Mouse (Mus musculus): ENCODE results near the gene Alkbh6.

Alkbh6 gene

DNA sequence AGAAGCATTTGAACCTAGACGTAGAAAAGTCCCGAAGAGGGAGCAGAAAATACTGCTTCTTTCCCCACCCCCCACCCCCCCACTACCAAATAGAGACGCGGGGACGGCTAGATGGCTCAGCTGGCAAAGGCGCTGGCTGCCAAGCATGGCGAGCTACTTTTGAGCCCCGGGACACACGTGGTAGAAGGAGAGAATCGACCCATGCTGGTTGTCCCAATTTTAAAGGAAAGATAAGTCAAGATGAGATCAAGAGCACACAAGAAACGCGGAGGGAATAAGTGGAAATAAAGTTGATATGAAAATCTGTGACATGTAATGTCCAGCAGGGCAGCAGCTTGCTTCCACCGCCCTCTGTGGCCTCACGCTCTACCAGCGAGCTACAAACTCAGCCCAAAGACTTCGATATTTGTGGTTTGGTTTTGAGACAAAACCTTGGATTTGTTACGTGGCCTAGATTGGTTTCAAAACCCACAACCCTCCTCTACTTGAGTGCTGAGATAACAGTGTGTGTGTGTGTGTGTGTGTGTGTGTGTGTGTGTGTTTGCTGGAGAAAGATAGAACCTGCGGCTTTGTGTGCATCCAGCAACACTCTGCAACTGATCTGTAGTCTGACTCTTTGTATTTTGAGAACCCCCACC is 24.2 kb downstream of the Alkbh6 start:
- no peak for DNase-seq

- DNase-seq: peak; percentile 55
Observed at GRCm38 (mm10) chr7:30333436-30333835, 24.9 kb downstream of the Alkbh6 start.

GRCm38 (mm10) chr7:30334563-30334962 is 26.0 kb downstream of the Alkbh6 start:
- no peak for DNase-seq

DNA sequence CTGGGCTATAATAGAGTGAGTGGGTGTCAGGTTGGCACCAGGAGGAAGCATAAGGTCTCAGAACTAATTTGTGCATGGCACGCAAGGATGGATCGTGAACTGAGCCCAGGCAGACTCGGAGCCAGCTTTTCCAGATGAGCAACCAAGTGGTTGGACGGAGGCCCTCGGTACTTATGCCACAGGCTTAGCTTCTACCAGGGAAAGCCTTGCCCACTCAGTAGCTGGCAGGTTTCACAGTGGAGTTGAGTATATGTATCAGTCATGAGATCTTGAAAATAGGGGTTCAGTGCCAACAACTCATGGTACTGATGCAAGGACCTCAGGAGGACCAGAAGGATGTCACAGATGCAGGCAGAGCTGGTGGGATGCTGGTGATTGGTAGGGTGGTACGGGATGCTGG is 27.2 kb downstream of the Alkbh6 start:
- DNase-seq: no peak

GRCm38 (mm10) chr7:30336384-30336783 is 27.9 kb downstream of the Alkbh6 start:
- DNase-seq: peak; percentile 77

DNA sequence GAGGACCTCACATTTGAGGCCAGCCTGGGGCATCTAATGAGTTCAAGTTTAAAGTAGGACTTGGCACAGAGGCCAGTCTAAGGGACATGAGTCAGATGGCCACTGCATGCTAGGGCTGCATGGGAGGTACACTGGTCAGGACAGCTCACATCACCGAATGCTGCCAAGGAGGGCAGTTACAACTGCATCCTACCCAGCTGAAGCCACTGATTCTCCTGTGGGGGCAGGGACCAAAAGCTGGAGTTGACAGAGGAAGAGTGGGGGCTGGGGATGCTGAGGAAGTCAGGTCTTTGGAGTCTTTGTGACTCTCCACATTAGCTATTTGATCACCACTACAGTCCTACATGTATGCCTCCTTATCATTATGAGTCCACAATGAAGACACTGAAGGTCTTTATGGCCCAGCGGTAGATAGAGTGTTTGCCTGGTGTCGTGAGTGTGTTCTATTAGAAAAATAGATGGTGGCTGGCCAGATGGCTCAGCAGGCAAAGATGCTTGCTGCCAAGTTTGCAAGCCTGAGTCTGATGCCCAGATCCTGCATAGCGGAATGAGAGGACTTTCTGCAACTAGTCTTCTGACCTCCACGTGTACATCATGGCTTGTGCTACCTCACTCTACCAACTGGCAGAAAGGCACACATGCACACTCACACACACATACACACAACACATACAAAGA is 31.1 kb downstream of the Alkbh6 start:
- no peak for DNase-seq

DNA sequence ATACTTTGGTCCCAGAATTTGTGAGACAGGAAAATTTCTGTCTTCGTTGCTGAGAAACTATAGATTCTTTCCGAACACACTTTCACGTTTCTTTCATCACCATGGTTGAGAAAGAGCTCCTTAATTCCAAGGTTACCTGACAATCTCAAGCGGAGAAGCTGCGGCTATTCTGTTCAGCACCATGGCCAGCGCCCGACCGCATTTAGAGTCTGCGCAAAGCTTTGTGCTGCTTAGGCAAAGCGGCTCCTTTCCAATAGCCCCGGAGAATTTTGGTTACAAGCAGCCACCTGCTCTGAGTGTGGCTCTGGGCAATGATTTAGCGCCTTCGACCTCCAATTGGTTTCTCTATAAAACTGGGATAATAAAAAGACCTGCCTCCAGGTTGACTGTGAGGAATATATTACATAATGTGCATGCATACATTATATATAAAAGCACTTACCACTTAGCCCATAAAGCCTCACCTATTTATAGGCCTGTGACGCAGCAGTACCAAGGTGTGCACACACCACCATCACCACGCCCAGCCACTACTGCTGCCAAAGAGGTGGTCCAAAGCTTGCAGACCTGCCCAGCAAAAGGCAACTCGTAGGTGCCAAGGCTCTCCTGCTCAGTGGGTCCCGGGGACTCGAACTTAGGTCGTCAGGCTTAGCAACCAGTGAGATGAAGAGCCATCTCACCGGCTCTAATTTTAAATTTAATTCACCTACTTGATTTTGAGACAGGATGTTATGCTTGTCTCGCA is 38.3 kb downstream of the Alkbh6 start:
- peak; percentile 75 for DNase-seq

- peak; percentile 71 for DNase-seq
Observed at GRCm38 (mm10) chr7:30347828-30348227, 39.3 kb downstream of the Alkbh6 start.

DNA sequence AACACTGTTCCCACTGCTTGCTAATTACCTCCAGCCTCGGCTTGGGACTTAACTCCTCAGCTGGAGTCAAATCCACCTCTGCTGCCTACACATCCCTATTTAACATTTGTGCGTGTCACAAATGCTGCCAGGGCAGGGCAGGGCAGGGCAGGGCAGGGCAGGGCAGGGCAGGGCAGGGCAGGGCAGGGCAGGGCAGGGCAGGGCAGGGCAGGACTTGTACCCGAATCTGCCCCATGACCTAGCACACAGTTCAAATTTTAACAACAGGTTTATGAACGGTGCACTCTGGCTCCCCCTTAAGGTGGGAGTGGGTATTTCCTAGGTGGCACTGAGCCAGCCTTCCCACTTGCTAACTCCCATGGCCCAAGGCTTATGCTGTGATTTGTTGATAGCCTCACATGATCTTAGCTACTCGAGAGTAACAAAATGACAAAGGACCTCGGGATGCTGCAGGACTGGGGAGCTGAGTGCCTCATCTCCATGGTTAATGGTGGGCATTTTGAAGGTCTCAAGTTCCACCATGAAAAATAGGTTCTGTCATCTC is 44.8 kb downstream of the Alkbh6 start:
- DNase-seq: peak; percentile 71

GRCm38 (mm10) chr7:30354059-30354458 is 45.5 kb downstream of the Alkbh6 start:
- DNase-seq: no peak

DNA sequence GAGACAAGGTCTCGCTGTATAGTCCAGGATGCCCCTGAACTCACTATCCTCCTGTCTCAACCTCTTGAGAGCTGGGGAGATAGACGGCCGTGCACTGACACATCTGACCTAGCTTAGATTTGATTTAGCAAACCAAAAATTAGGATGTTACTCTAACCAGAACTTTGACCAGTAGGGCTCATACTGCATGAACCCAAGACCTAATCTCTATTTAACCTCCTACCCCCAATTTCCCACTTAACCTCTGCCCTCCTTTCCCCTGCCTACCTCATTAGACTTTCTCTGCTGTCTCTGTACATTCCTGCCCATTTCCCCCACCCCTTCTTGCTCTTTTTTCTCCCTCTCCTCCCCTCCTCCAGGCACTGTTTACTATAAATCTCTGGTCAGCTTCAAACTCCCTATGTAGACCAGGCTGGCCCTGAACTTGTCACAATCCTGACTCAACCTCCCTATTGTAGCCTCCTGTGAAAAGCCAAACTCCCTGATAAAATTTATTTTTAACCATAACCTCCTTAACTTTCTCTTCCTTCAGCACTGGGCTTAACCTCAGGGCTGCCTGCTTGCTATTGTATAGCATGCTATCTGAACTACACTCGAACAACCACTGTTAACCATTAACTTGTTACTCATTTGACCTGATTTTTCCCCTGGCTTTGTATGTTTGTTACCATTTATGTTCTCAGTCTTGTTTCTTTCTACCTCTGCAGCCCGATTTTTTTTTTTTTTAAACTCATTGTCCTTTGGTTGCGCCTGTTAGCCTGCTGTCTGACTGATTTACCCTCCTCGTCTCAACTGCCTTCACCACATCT is 50.1 kb downstream of the Alkbh6 start:
- no peak for DNase-seq

DNA sequence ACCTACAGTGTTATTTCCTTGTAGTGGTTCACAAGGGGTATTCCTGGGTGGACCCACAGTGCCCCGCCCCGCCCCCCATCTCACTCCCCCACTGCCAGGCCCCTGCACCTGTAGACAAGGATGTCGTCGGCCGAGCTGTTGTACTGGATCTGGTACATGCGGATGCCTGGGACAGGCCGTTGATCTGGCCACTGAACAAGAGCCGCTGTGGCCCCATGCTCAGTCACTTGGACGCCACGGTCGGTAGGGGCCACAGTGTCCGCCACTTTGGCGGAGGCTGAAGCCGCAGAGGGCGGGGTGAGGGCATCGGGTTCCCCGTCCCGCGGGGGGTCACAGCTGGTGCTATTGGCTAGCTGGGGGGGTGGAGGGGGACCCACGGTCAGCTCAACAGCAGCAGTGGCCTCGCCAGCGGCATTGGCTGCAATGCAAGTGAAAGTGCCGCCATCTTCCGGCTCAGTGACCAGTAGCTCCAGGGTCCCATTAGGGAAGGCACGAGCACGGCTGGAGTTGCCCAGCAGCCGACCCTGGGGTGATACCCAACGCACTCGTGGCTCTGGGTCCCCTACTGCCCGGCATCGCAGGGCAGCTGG is 50.9 kb downstream of the Alkbh6 start:
- no peak for DNase-seq

- DNase-seq: no peak
Observed at GRCm38 (mm10) chr7:30360028-30360427, 51.5 kb downstream of the Alkbh6 start.

DNA sequence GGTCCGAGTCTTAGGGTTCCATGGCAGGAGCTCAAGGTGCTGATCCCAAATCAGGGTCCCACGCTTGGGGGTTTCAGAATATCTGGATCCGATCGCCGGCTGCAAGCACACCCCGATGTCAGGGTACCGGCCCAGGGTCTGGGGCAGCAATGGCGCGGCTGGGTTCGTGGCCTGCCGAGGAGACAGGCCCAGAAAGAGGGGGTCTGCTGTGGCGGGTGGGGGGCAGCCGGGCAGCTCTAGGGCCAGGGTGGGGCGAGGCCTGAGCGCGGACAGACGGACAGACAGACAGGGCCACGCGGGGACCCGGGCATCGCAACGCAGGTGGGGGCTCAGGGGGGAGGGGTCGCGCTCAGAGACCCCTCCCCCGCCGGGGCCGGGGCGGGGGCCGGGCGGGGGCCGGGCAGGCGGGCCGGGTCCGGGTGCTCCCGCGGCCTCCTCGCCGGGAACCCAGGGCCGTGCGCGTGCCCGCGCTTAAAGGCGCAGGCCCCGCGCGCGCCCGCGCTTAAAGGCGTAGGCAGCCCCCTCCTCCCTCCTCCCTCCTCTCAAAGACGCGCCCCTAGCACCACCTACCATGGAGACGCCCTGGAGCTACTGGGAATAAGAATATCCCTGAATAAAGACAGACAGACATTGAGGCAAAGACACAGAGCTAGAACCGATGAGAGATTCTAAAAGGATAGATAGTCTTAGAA is 54.3 kb downstream of the Alkbh6 start, which contains the start of gene Lrfn3:
TSS of gene Lrfn3 (minus strand) at position 121 of the 692 bp plus-strand sequence.
- no peak for DNase-seq

GRCm38 (mm10) chr7:30363344-30363738 is 54.8 kb downstream of the Alkbh6 start:
- no peak for DNase-seq

Measured in thymus, postnatal 14 days (tissue).